In genomic region chr15:63996530-63996929, GRCm38 (mm10) we compare ENCODE assay signal across 9 mouse cellular contexts.
A peak's percentile ranks its signal among the peaks of the same experiment; 100 is the strongest.
DNase-seq lines count a peak whose midpoint lies in the region; ATAC-seq and TF ChIP-seq lines count a peak whose summit lies in the region.
"Had no signal": no experiment of that assay in that cellular context is flagged by ENCODE, and none has a peak within 500 bp of the region (broad histone marks: within the 10 kb centered on the region; RNA-seq: fewer than 3 reads in every experiment).

No protein-coding gene starts in this region.

- H3K9ac ChIP-seq in neural tube, embryonic 11.5 days (ENCODE audit: low read length): no peak overlapping the region
- peak overlapping the region; percentile 95 for H3K9ac ChIP-seq in liver, embryonic 13.5 days
- H3K9ac ChIP-seq in stomach, postnatal 0 days (ENCODE audit: low read length): no peak overlapping the region

- H3K36me3 ChIP-seq in neural tube, embryonic 11.5 days (ENCODE audit: control insufficient read depth, insufficient read depth, low read length): no peaks in the 10 kb centered on the region
- H3K36me3 ChIP-seq in liver, embryonic 13.5 days: no peaks in the 10 kb centered on the region
- no peaks in the 10 kb centered on the region for H3K36me3 ChIP-seq in stomach, postnatal 0 days (ENCODE audit: control insufficient read depth, insufficient read depth, low read length)

- no peak for TF ChIP-seq POLR2A in cerebellum, adult 2 months (IDR thresholded peaks at IDR 0.05; ENCODE audit: borderline replicate concordance, insufficient read depth, low read length)

- WGBS in cerebellum, adult 2 months: 54% methylated on average over 2 of the region's 2 CpGs
- 37% methylated on average over 2 of the region's 2 CpGs for WGBS in neural tube, embryonic 11.5 days
- WGBS in liver, embryonic 13.5 days (ENCODE audit: insufficient replicate concordance): 58% methylated on average over 2 of the region's 2 CpGs
- WGBS in stomach, postnatal 0 days: 59% methylated on average over 2 of the region's 2 CpGs

- H3K4me3 ChIP-seq in cerebellum, adult 2 months (replicated peaks; ENCODE audit: insufficient read depth, low read depth, low read length): peak overlapping the region; percentile 56
- peak overlapping the region; percentile 79; the same call in 1 of the 2 replicates for H3K4me3 ChIP-seq in neural tube, embryonic 11.5 days (ENCODE audit: low read depth, low read length)
- peak overlapping the region; percentile 93 for H3K4me3 ChIP-seq in liver, embryonic 13.5 days (replicated peaks)
- H3K4me3 ChIP-seq in stomach, postnatal 0 days (ENCODE audit: low read depth, low read length): peak overlapping the region; percentile 86; the same call in 1 of the 2 replicates

- H3K9me3 ChIP-seq in neural tube, embryonic 11.5 days (ENCODE audit: control insufficient read depth, low read length): no peaks in the 10 kb centered on the region
- no peaks in the 10 kb centered on the region for H3K9me3 ChIP-seq in liver, embryonic 13.5 days (replicated peaks)
- no peaks in the 10 kb centered on the region for H3K9me3 ChIP-seq in stomach, postnatal 0 days (ENCODE audit: control insufficient read depth, low read length)

- ATAC-seq in neural tube, embryonic 11.5 days (ENCODE audit: insufficient read depth, low FRiP score, low TSS enrichment): no peak
- ATAC-seq in liver, embryonic 13.5 days (ENCODE audit: low read depth): no peak
- ATAC-seq in stomach, postnatal 0 days (ENCODE audit: low FRiP score, low TSS enrichment): no peak

- H3K4me2 ChIP-seq in neural tube, embryonic 11.5 days (ENCODE audit: low read depth): peak overlapping the region; percentile 62
- peak overlapping the region; percentile 80 for H3K4me2 ChIP-seq in liver, embryonic 13.5 days
- H3K4me2 ChIP-seq in stomach, postnatal 0 days (replicated peaks; ENCODE audit: low read depth): peak overlapping the region; percentile 85

- H3K27ac ChIP-seq in cerebellum, adult 2 months (ENCODE audit: insufficient read depth, low read length): no peak overlapping the region
- no peak overlapping the region for H3K27ac ChIP-seq in neural tube, embryonic 11.5 days (ENCODE audit: low read depth, low read length)
- no peak overlapping the region for H3K27ac ChIP-seq in liver, embryonic 13.5 days
- H3K27ac ChIP-seq in stomach, postnatal 0 days (replicated peaks): no peak overlapping the region

- no peak for DNase-seq in cerebellum, adult 2 months
- no peak for DNase-seq in cerebellum, adult 11 months
- DNase-seq in neural tube, embryonic 11.5 days (ENCODE audit: low spot score): no peak
- no peak for DNase-seq in neural tube, embryonic 10.5 days (ENCODE audit: extremely low spot score, low spot score)
- no peak for DNase-seq in liver, embryonic 13.5 days
- DNase-seq in stomach, postnatal 0 days (ENCODE audit: low spot score): no peak
- DNase-seq in ovary, adult 18-20 months (ENCODE audit: low spot score): no peak
- no peak for DNase-seq in testis, postnatal 10 days (ENCODE audit: low spot score)
- DNase-seq: adrenal gland, postnatal 10 days had no signal

- no peak for TF ChIP-seq CTCF in cerebellum, adult 2 months (IDR thresholded peaks at IDR 0.05; ENCODE audit: borderline replicate concordance, insufficient read depth, low read depth, low read length)
- no peak for TF ChIP-seq CTCF in stomach, postnatal 0 days (IDR thresholded peaks at IDR 0.05; ENCODE audit: low read depth)

- no peaks in the 10 kb centered on the region for H3K27me3 ChIP-seq in cerebellum, adult 2 months (ENCODE audit: control insufficient read depth, insufficient read depth, low read length)
- H3K27me3 ChIP-seq in neural tube, embryonic 11.5 days (ENCODE audit: control insufficient read depth, insufficient read depth, low read length): no peaks in the 10 kb centered on the region
- H3K27me3 ChIP-seq in liver, embryonic 13.5 days: no peaks in the 10 kb centered on the region
- no peaks in the 10 kb centered on the region for H3K27me3 ChIP-seq in stomach, postnatal 0 days (ENCODE audit: control insufficient read depth, insufficient read depth, low read length)

- TF ChIP-seq EP300 in stomach, postnatal 0 days (optimal IDR thresholded peaks at IDR 0.05): no peak

- H3K4me1 ChIP-seq in cerebellum, adult 2 months (ENCODE audit: control insufficient read depth, insufficient read depth, low read length): peaks cover 3% of the 10 kb centered on the region
- H3K4me1 ChIP-seq in neural tube, embryonic 11.5 days (ENCODE audit: control insufficient read depth, insufficient read depth, low read length): peaks cover 8% of the 10 kb centered on the region; the same call in 1 of the 2 replicates
- H3K4me1 ChIP-seq in liver, embryonic 13.5 days (replicated peaks): peaks cover 35% of the 10 kb centered on the region
- no peaks in the 10 kb centered on the region for H3K4me1 ChIP-seq in stomach, postnatal 0 days (replicated peaks; ENCODE audit: control insufficient read depth, insufficient read depth)
